Mouse (Mus musculus): ENCODE measurements around the gene Hoxa2. TPM values are rescaled to one million over a fixed set of nuclear protein-coding genes. Genes with fewer than 3 reads are reported as not detected.

Gene Hoxa2
- total and polyA plus RNA-seq, 3 experiments: 0.26 TPM; not detected in 2

GRCm38 (mm10) chr6:52168191-52169055 is 3.8 kb upstream of the Hoxa2 start:
- Histone ChIP-seq H3K27me3 (replicated peaks) (no peaks in the 10 kb centered on the region), H3K36me3 (replicated peaks in 1 of 2; ENCODE audit: control insufficient read depth in 1 of 2, insufficient read depth in 1 of 2, low read length in 1 of 2) (peaks cover 5 to 40% of the 10 kb centered on the region in 2 experiments), H3K9me3 (replicated peaks; ENCODE audit: low read length) (peaks cover 3% of the 10 kb centered on the region), H3K27ac (ENCODE audit: insufficient read depth, low read depth) (no peak overlapping the region), H3K4me3 (replicated peaks in 1 of 3; ENCODE audit: low read depth in 2 of 3, low read length in 2 of 3, poor library complexity in 1 of 3) (no peak overlapping the region), H3K9ac (ENCODE audit: insufficient read depth, low read depth) (no peak overlapping the region), H3K79me2 (replicated peaks; ENCODE audit: control insufficient read depth, extremely low read depth, insufficient read depth, poor library complexity, severe bottlenecking) (no peaks in the 10 kb centered on the region), H3K4me1 (ENCODE audit: control insufficient read depth in 1 of 2, insufficient read depth in 2 of 2) (no peaks in the 10 kb centered on the region), H3K4me2 (ENCODE audit: insufficient read depth, low read depth, poor library complexity, severe bottlenecking) (no peak overlapping the region)
- no peak for DNase-seq (ENCODE audit: extremely low read depth)
- in situ Hi-C loops (cut with MboI; ENCODE audit: low pct_ligation_motif_present, low pct_unique_long_range_greater_than_20kb, low sequenced_read_pairs) (no loop called here), dilution Hi-C loops (cut with MboI; ENCODE audit: extremely low pct_ligation_motif_present, extremely low pct_unique_long_range_greater_than_20kb, low sequenced_read_pairs) (no loop called here)
- TF ChIP-seq KAT2A (IDR thresholded peaks at IDR 0.05; ENCODE audit: insufficient replicate concordance, low read length) (no peak), ELF1 (IDR thresholded peaks at IDR 0.05; ENCODE audit: low read depth, low read length) (no peak), RCOR1 (conservative IDR thresholded peaks at IDR 0.05; ENCODE audit: low read depth, low read length) (no peak), BHLHE40 (IDR thresholded peaks at IDR 0.05; ENCODE audit: low read depth, low read length) (no peak), SMC3 (IDR thresholded peaks at IDR 0.05; ENCODE audit: low read depth, low read length) (no peak), EP300 (IDR thresholded peaks at IDR 0.05; ENCODE audit: low read length) (no peak), PAX5 (IDR thresholded peaks at IDR 0.05; ENCODE audit: low read length) (no peak), SIN3A (IDR thresholded peaks at IDR 0.05; ENCODE audit: low read length) (no peak), MAZ (IDR thresholded peaks at IDR 0.05; ENCODE audit: low read depth, low read length) (no peak), TCF12 (IDR thresholded peaks at IDR 0.05; ENCODE audit: low read depth, low read length) (no peak)

GRCm38 (mm10) chr6:52167736-52168161 is 3.1 kb upstream of the Hoxa2 start:
- Histone ChIP-seq H3K4me3 (replicated peaks in 1 of 3; ENCODE audit: low read depth in 2 of 3, low read length in 2 of 3, poor library complexity in 1 of 3) (no peak overlapping the region), H3K36me3 (replicated peaks in 1 of 2; ENCODE audit: control insufficient read depth in 1 of 2, insufficient read depth in 1 of 2, low read length in 1 of 2) (peaks cover 9 to 47% of the 10 kb centered on the region in 2 experiments), H3K9me3 (replicated peaks; ENCODE audit: low read length) (peaks cover 3% of the 10 kb centered on the region), H3K4me2 (ENCODE audit: insufficient read depth, low read depth, poor library complexity, severe bottlenecking) (no peak overlapping the region), H3K9ac (ENCODE audit: insufficient read depth, low read depth) (no peak overlapping the region), H3K4me1 (ENCODE audit: control insufficient read depth in 1 of 2, insufficient read depth in 2 of 2) (no peaks in the 10 kb centered on the region), H3K79me2 (replicated peaks; ENCODE audit: control insufficient read depth, extremely low read depth, insufficient read depth, poor library complexity, severe bottlenecking) (no peaks in the 10 kb centered on the region), H3K27ac (ENCODE audit: insufficient read depth, low read depth) (no peak overlapping the region), H3K27me3 (replicated peaks) (no peaks in the 10 kb centered on the region)
- in situ Hi-C loops (cut with MboI; ENCODE audit: low pct_ligation_motif_present, low pct_unique_long_range_greater_than_20kb, low sequenced_read_pairs): no loop called here
- dilution Hi-C loops (cut with MboI; ENCODE audit: extremely low pct_ligation_motif_present, extremely low pct_unique_long_range_greater_than_20kb, low sequenced_read_pairs): no loop called here
- DNase-seq (ENCODE audit: extremely low read depth): no peak
- TF ChIP-seq ETS1 (conservative IDR thresholded peaks at IDR 0.05; ENCODE audit: low read depth, low read length) (no peak), GABPA (IDR thresholded peaks at IDR 0.05; ENCODE audit: insufficient replicate concordance, low read depth, low read length) (no peak), ZMIZ1 (IDR thresholded peaks at IDR 0.05; ENCODE audit: low read depth, low read length) (no peak), TBP (conservative IDR thresholded peaks at IDR 0.05; ENCODE audit: low read depth, low read length) (no peak), CHD1 (IDR thresholded peaks at IDR 0.05; ENCODE audit: low read depth, low read length) (no peak), MAX (IDR thresholded peaks at IDR 0.05; ENCODE audit: low read length) (no peak), MAFK (IDR thresholded peaks at IDR 0.05; ENCODE audit: insufficient replicate concordance, low read length) (no peak), E2F4 (IDR thresholded peaks at IDR 0.05; ENCODE audit: insufficient replicate concordance, low read depth, low read length) (no peak), BHLHE40 (IDR thresholded peaks at IDR 0.05; ENCODE audit: low read depth, low read length) (no peak)
